ENCODE assay signal across 11 mouse cellular contexts in the genomic region with DNA sequence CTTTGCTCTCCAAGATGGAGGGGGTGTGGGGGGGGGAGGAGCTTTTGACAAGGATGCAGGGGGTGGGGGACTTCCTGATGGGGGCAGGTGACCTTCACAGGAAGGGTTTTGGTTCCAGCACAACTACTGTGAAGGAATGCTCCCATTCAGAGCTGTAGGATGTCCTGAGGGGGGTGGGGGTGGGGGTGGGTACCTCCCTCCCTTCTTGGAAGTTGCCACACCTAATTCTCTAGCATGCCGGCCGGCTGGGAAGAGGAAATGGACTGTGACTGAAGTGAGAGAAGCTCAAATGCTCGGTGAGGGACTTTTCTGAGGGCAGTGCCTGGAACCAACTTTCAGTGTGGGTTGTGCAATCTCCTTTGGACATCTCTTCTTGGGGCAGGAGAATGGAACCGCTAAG.
DNase-seq lines count a peak whose midpoint lies in the region; ATAC-seq and TF ChIP-seq lines count a peak whose summit lies in the region.
"Had no signal": no experiment of that assay in that cellular context is flagged by ENCODE, and none has a peak within 500 bp of the region (broad histone marks: within the 10 kb centered on the region; RNA-seq: fewer than 3 reads in every experiment).

No protein-coding gene starts in this region.

- no peaks in the 10 kb centered on the region for H3K9me3 ChIP-seq in kidney, embryonic 16.5 days (ENCODE audit: low read length)
- no peaks in the 10 kb centered on the region for H3K9me3 ChIP-seq in E14TG2a.4 (ENCODE audit: low read length)
- H3K9me3 ChIP-seq: embryonic facial prominence, embryonic 15.5 days; G1E had no signal

- no peak overlapping the region for H3K9ac ChIP-seq in kidney, embryonic 16.5 days (replicated peaks; ENCODE audit: low read length)
- H3K9ac ChIP-seq: embryonic facial prominence, embryonic 15.5 days had no signal

- peaks cover 46% of the 10 kb centered on the region for H3K4me1 ChIP-seq in kidney, embryonic 16.5 days (ENCODE audit: insufficient read depth, low read length)
- H3K4me1 ChIP-seq in E14TG2a.4 (replicated peaks; ENCODE audit: low read depth, low read length): peaks cover 87% of the 10 kb centered on the region

- peak overlapping the region; percentile 63 for H3K27ac ChIP-seq in kidney, embryonic 16.5 days (ENCODE audit: low read length)
- H3K27ac ChIP-seq: embryonic facial prominence, embryonic 15.5 days had no signal

- ATAC-seq in kidney, embryonic 16.5 days (ENCODE audit: low FRiP score, low TSS enrichment): peak; percentile 62
- peak; percentile 45; the same call in 1 of the 2 replicates for ATAC-seq in common myeloid progenitor, adult 5-6 weeks (replicated peaks; ENCODE audit: low read depth, poor library complexity, severe bottlenecking)
- ATAC-seq in monocyte, adult 5-6 weeks (replicated peaks; ENCODE audit: insufficient number of reproducible peaks, low FRiP score, low TSS enrichment, poor library complexity, severe bottlenecking): peak; percentile 55; the same call in 1 of the 2 replicates

- WGBS in kidney, embryonic 16.5 days: 14% methylated on average over 4 of the region's 4 CpGs

- H3K36me3 ChIP-seq in kidney, embryonic 16.5 days (ENCODE audit: insufficient read depth, low read length): no peaks in the 10 kb centered on the region
- peaks cover 25% of the 10 kb centered on the region for H3K36me3 ChIP-seq in E14TG2a.4 (ENCODE audit: insufficient read depth, low read length)
- H3K36me3 ChIP-seq: embryonic facial prominence, embryonic 15.5 days; G1E had no signal

- TF ChIP-seq CTCF in E14TG2a.4 (conservative IDR thresholded peaks at IDR 0.05; ENCODE audit: low read length): no peak

- no peak overlapping the region for H3K4me3 ChIP-seq in kidney, embryonic 16.5 days (ENCODE audit: low read length)
- peak overlapping the region; percentile 74 for H3K4me3 ChIP-seq in E14TG2a.4 (replicated peaks; ENCODE audit: low read length)
- H3K4me3 ChIP-seq: embryonic facial prominence, embryonic 15.5 days had no signal

- DNase-seq in kidney, adult 9 months: no peak
- no peak for DNase-seq in frontal cortex, adult 2 months (ENCODE audit: extremely low spot score in 1 of 2, low spot score in 1 of 2)
- DNase-seq in Muller cell, postnatal 12 days (ENCODE audit: inconsistent ontology term): no peak
- DNase-seq: adrenal gland, postnatal 14 days; cerebellum, adult 8-10 months had no signal

- no peaks in the 10 kb centered on the region for H3K27me3 ChIP-seq in kidney, embryonic 16.5 days (ENCODE audit: insufficient read depth, low read length)
- H3K27me3 ChIP-seq in E14TG2a.4 (ENCODE audit: insufficient read depth, low read length): no peaks in the 10 kb centered on the region
- H3K27me3 ChIP-seq: embryonic facial prominence, embryonic 15.5 days had no signal

- no peak overlapping the region for H3K4me2 ChIP-seq in kidney, embryonic 16.5 days (replicated peaks; ENCODE audit: low read depth, low read length)
- H3K4me2 ChIP-seq: embryonic facial prominence, embryonic 15.5 days had no signal
